Mouse (Mus musculus): Measurements from ENCODE around the gene Ctc1. TPM values are rescaled to one million over a fixed set of nuclear protein-coding genes. Genes with fewer than 3 reads are reported as not detected.
A peak's percentile ranks its signal among the peaks of the same experiment; 100 is the strongest.
"Not testable (repeated sequence)": the region's sequence is repeated elsewhere in the genome, so short reads cannot be mapped to it uniquely, and the experiment has no call there.

Ctc1 gene
- polyA plus RNA-seq, 1 experiment, result 47.0 TPM

DNA sequence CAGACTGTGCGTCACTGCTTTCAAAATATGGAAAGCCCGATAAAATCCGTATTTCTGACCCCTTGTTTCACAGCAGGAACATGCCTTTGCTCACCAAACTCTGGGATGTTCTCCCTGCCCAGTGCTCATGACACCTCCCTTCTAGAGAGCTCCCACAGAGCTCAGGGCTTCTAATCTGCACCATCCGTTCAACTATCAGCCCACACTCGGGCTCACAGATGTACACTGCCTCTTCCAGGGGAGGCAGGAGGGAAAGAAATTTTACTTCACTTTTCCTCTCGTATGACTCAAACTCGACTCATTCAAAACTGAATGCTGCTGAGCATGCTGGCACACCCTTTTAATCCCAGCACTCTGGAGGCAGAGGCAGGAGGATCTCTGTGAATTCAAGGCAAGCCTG is 10.5 kb upstream of the Ctc1 start:
- no peak for TF ChIP-seq POLR2A (IDR thresholded peaks at IDR 0.05; ENCODE audit: extremely low read depth, insufficient read depth, low read length)
- TF ChIP-seq CTCF (IDR thresholded peaks at IDR 0.05; ENCODE audit: extremely low read depth, insufficient read depth, low read length), result no peak
- H3K4me1 ChIP-seq (ENCODE audit: control insufficient read depth, insufficient read depth, low read length), result no peaks in the 10 kb centered on the region
- H3K4me3 ChIP-seq (ENCODE audit: insufficient read depth, low read length), result no peak overlapping the region
- H3K27ac ChIP-seq (ENCODE audit: insufficient read depth, low read length), result no peak overlapping the region

DNA sequence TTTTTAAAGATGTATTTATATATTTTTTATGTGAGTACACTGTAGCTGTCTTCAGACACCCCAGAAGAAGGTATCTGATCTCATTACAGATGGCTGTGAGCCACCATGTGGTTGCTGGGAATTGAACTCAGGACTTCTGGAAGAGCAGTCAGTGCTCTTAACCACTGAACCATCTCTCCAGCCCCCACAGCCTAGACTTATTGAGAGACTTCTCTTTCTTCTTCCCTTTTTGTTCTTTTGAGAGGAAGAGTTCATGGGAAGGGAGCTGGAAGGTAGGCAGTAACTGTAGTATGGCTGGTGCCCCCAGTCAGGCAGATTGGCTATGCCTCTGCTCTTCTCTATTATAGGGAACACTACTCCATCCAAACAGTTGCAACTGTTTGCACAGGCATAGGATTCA is 9.1 kb upstream of the Ctc1 start:
- not testable (repeated sequence) for H3K4me1 ChIP-seq (ENCODE audit: control insufficient read depth, insufficient read depth, low read length); H3K27ac ChIP-seq (ENCODE audit: insufficient read depth, low read length); H3K4me3 ChIP-seq (ENCODE audit: insufficient read depth, low read length)

DNA sequence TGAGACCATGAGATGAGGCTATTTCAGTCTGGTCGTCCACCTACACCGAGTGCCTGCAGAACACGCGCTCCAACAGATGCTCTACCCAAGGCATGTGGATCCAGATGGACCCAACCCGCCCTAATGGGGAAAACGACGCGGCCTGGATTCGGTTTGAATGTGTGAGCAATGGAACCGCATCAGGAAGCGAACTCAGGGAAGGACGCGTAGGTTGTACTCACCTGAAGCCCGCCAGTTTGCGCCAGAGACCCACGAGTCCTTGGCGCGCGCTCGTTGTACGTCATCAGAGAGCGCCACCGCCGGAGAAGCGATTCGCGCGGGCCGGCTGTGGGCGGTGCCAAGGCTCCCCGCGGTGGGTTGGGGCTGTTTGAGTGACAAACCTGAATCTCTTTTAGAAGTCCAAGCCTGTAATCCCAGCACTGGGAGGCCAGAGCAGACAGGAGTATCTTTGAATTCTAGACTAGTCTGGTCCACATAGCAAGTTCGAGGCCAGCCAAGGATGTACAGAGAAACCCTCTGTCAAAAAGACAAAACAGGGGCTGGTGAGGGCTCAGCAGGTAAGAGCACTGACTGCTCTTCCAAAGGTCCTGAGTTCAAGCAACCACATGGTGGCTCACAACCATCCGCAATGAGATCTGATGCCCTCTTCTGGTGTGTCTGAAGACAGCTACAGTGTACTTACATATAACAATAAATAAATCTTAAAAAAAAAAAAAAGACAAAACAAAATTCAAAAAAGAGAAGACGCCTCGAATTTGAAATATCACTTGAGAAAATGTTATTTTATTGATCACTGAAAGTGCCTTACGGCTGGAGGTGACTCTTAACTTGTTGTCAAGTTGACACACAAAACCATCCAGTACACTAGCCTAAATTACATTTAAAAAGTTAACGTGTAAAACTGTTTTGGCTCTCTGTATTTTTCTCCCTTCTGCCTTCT is 7.3 kb upstream of the Ctc1 start, which contains the start of gene Pfas:
Gene Pfas, minus strand, starts transcription at position 279 of the 940 bp plus-strand sequence.
- TF ChIP-seq POLR2A (IDR thresholded peaks at IDR 0.05; ENCODE audit: extremely low read depth, insufficient read depth, low read length) (peak; percentile 55; the same call in 1 of the 2 replicates), CTCF (IDR thresholded peaks at IDR 0.05; ENCODE audit: extremely low read depth, insufficient read depth, low read length) (no peak)
- H3K27ac ChIP-seq (ENCODE audit: insufficient read depth, low read length), result no peak within 1 kb of the TSS
- H3K4me3 ChIP-seq (ENCODE audit: insufficient read depth, low read length), result peak within 1 kb of the TSS; percentile 75
- H3K4me1 ChIP-seq (ENCODE audit: control insufficient read depth, insufficient read depth, low read length), result no peaks in the 10 kb centered on the region

DNA sequence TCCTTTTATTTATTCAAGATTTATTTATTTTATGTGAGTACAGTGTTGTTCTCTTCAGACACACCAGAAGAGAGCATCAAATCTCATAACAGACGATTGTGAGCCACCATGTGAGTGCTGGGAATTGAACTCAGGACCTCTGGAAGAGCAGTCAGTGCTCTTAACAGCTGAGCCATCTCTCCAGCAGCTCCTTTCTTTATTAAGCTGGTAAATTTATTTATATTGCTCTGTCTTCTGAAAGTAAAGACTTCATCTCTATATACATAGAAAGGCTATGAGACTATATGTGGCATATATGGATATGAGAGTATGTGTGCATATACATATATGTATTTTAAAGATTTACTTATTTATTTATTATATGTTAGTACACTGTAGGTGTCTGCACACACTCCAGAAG is 6.2 kb upstream of the Ctc1 start:
- no peak for TF ChIP-seq CTCF (IDR thresholded peaks at IDR 0.05; ENCODE audit: extremely low read depth, insufficient read depth, low read length)
- TF ChIP-seq POLR2A (IDR thresholded peaks at IDR 0.05; ENCODE audit: extremely low read depth, insufficient read depth, low read length), result no peak
- Histone ChIP-seq H3K4me3 (ENCODE audit: insufficient read depth, low read length) (no peak overlapping the region), H3K27ac (ENCODE audit: insufficient read depth, low read length) (no peak overlapping the region), H3K4me1 (ENCODE audit: control insufficient read depth, insufficient read depth, low read length) (no peaks in the 10 kb centered on the region)

DNA sequence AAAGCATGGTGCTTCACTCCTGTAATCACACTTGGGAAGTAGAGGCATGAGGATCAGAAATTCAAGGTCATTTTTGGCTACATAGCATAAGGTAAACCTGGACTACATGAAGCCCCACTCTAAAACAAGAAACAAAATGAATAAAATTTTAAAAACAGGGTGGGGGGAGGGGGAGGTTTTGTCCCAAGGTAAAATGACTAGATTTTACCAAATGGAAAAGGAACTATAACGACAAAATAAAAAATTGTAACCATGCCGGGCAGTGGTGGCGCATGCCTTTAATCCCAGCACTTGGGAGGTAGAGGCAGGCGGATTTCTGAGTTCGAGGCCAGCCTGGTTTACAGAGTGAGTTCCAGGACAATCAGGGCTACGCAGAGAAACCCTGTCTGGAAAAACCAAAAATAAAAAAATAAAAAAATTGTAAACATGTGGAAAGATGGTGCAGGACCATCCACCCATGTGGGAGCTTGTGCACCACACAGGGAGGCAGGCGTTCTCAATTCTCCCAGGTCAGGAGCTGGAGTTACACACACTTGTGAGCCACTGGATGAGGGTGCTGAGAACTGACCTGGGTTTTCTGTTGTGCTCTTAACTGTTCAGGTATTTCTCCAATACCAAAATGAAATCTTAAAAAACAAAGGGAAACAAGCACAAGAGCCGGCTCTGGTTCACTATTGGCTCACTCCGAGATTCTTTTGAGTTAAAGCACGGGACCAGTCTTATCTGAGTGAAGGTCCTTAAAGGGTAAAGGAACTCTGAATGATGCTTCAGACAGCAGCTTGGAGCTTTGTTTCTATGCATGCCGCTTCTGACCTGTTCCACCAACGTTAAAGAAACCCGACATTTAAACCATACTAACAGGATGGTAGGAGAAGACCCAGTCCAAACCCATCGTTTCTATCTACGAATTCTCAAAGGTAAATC is 5.0 kb upstream of the Ctc1 start:
- Histone ChIP-seq H3K4me3 (ENCODE audit: insufficient read depth, low read length) (no peak overlapping the region), H3K4me1 (ENCODE audit: control insufficient read depth, insufficient read depth, low read length) (no peaks in the 10 kb centered on the region), H3K27ac (ENCODE audit: insufficient read depth, low read length) (no peak overlapping the region)
- TF ChIP-seq CTCF (IDR thresholded peaks at IDR 0.05; ENCODE audit: extremely low read depth, insufficient read depth, low read length) (no peak), POLR2A (IDR thresholded peaks at IDR 0.05; ENCODE audit: extremely low read depth, insufficient read depth, low read length) (no peak)

DNA sequence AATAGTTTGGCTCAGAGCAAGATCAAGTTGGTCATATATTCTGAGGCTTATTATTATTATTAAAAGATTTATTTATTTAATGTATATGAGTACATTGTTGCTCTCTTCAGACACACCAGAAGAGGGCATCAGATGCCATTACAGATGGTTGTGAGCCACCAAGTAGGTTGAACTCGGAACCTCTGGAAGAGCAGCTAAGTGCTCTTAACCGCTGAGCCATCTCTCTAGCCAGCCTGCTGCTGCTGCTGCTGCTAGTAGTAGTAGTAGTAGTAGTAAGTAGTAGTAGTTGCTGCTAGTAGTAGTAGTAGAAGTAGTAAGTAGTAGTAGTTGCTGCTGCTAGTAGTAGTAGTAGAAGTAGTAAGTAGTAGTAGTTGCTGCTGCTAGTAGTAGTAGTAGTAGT is 4.3 kb upstream of the Ctc1 start:
- peak overlapping the region; percentile 37; the same call in 1 of the 2 replicates for H3K4me3 ChIP-seq (ENCODE audit: insufficient read depth, low read length)
- H3K27ac ChIP-seq (ENCODE audit: insufficient read depth, low read length); H3K4me1 ChIP-seq (ENCODE audit: control insufficient read depth, insufficient read depth, low read length): not testable (repeated sequence)

DNA sequence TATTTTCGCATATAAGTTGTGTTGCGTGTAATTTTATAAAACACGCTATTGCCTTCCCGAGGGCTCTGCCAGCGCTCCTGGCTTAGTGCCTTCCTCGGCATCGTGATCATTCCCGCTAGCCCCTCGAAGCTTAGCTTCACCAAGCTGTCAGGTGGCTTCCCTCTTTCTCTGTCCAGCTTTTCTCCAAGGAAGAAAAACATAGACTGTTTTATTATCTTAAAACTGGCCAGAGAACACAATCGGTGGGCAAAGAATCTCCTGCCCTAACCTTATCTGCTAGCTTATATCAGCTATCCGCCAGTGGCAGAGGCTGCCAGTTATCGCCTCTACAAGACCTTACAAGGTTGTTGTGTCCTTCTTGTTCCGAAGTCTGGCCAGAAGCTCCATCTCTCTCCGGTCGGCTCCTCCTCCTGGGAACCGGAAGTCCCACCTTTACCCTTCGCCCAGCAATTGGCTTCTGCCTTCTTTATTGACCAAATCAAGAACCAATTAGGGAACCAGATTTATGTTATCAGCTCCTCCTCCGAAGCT is 3.6 kb upstream of the Ctc1 start:
- no peak for TF ChIP-seq CTCF (IDR thresholded peaks at IDR 0.05; ENCODE audit: extremely low read depth, insufficient read depth, low read length)
- peak; percentile 97 for TF ChIP-seq POLR2A (IDR thresholded peaks at IDR 0.05; ENCODE audit: extremely low read depth, insufficient read depth, low read length)
- H3K4me1 ChIP-seq (ENCODE audit: control insufficient read depth, insufficient read depth, low read length), result peaks cover 4% of the 10 kb centered on the region
- H3K4me3 ChIP-seq (ENCODE audit: insufficient read depth, low read length), result peak overlapping the region; percentile 37
- peak overlapping the region; percentile 20; the same call in 1 of the 2 replicates for H3K27ac ChIP-seq (ENCODE audit: insufficient read depth, low read length)

DNA sequence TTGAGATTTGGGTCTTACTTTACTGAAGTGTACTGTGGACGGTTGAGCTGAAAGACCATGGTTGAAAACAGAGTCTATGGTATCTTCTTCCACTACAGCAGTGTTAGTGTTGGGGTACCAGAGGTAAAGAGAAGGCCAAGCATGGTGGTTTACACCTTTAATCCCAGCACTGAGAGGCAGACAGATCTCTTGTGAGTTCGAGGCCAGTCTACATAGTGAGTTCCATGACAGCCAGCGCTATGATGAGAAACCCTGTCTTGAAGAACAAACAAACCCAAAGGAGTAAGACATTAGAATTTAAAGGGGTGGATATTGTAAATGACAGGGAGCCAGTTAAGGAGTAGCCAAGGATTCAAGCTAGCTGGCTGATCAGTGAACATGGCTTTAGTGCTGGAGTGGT is 1.0 kb downstream of the Ctc1 start:
- no peak overlapping the region for H3K27ac ChIP-seq (ENCODE audit: insufficient read depth, low read length)
- no peak for TF ChIP-seq POLR2A (IDR thresholded peaks at IDR 0.05; ENCODE audit: extremely low read depth, insufficient read depth, low read length)
- TF ChIP-seq CTCF (IDR thresholded peaks at IDR 0.05; ENCODE audit: extremely low read depth, insufficient read depth, low read length), result no peak
- H3K4me1 ChIP-seq (ENCODE audit: control insufficient read depth, insufficient read depth, low read length), result peaks cover 4% of the 10 kb centered on the region
- peak overlapping the region; percentile 48 for H3K4me3 ChIP-seq (ENCODE audit: insufficient read depth, low read length)

DNA sequence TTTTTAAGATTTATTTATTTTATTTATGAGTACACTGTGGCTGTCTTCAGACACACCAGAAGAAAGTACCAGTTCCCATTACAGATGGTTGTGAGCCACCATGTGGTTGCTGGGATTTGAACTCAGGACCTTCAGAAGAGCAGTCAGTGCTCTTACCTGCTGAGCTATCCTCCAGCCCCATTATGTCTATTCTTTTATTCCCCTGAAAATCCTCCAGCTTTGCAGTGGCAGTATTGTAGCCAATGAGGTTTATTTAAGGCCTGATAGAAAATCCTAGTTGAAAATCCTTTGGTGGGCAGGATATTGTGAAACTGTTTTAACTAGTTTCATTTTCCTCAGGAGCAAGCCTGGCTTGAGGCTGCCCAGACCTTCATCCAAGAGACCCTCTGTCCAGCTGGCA is 5.0 kb downstream of the Ctc1 start:
- no peak overlapping the region for H3K4me3 ChIP-seq (ENCODE audit: insufficient read depth, low read length)
- no peak for TF ChIP-seq POLR2A (IDR thresholded peaks at IDR 0.05; ENCODE audit: extremely low read depth, insufficient read depth, low read length)
- peaks cover 4% of the 10 kb centered on the region for H3K4me1 ChIP-seq (ENCODE audit: control insufficient read depth, insufficient read depth, low read length)
- H3K27ac ChIP-seq (ENCODE audit: insufficient read depth, low read length), result no peak overlapping the region
